Mouse (Mus musculus): ENCODE data around the gene Slc38a4. TPM values are rescaled to one million over a fixed set of nuclear protein-coding genes. Genes with fewer than 3 reads are reported as not detected.
A peak's percentile ranks its signal among the peaks of the same experiment; 100 is the strongest.

Gene Slc38a4
- 0.04 TPM for polyA plus RNA-seq (2012; fragmentation: generic; extraction: Trizol)

GRCm38 (mm10) chr15:97055794-97056193 is at the start of gene Slc38a4:
Gene Slc38a4, minus strand, starts transcription at chr15:97055956.
- no peaks in the 10 kb centered on the region for H3K36me3 ChIP-seq (ENCODE audit: control insufficient read depth, insufficient read depth)
- H3K27me3 ChIP-seq (ENCODE audit: control insufficient read depth, insufficient read depth, insufficient read length): no peaks in the 10 kb centered on the region
- no peak within 1 kb of the TSS for H3K4me3 ChIP-seq
- no peaks in the 10 kb centered on the region for H3K79me2 ChIP-seq (ENCODE audit: control insufficient read depth, insufficient read depth)
- no peak within 1 kb of the TSS for H3K4me2 ChIP-seq (ENCODE audit: low read depth)
- TF ChIP-seq POLR2AphosphoS2 (IDR thresholded peaks at IDR 0.05; ENCODE audit: insufficient read length, low read depth): no peak
- TF ChIP-seq MAX (IDR thresholded peaks at IDR 0.05; ENCODE audit: low read depth): no peak
- TF ChIP-seq USF1 (IDR thresholded peaks at IDR 0.05; ENCODE audit: low read depth): no peak
- no peak for TF ChIP-seq TCF12 (IDR thresholded peaks at IDR 0.05; ENCODE audit: insufficient read depth, poor library complexity, severe bottlenecking)
- TF ChIP-seq SRF (IDR thresholded peaks at IDR 0.05; ENCODE audit: control insufficient read depth, insufficient read length, low read depth): no peak
- H3ac ChIP-seq (ENCODE audit: control insufficient read depth, insufficient read length): no peak within 1 kb of the TSS

- Histone ChIP-seq H3K79me2 (ENCODE audit: control insufficient read depth, insufficient read depth) (no peaks in the 10 kb centered on the region), H3K4me3 (no peak overlapping the region), H3K36me3 (ENCODE audit: control insufficient read depth, insufficient read depth) (no peaks in the 10 kb centered on the region), H3K4me2 (ENCODE audit: low read depth) (no peak overlapping the region), H3K27me3 (ENCODE audit: control insufficient read depth, insufficient read depth, insufficient read length) (no peaks in the 10 kb centered on the region), H3ac (ENCODE audit: control insufficient read depth, insufficient read length) (no peak overlapping the region)
- TF ChIP-seq POLR2A (IDR thresholded peaks at IDR 0.05; ENCODE audit: insufficient read length, low read depth) (no peak), POLR2AphosphoS2 (IDR thresholded peaks at IDR 0.05; ENCODE audit: insufficient read length, low read depth) (no peak), TCF12 (IDR thresholded peaks at IDR 0.05; ENCODE audit: insufficient read depth, poor library complexity, severe bottlenecking) (no peak), REST (IDR thresholded peaks at IDR 0.05; ENCODE audit: insufficient read depth, insufficient read length) (no peak), MYOG (IDR thresholded peaks at IDR 0.05; ENCODE audit: control insufficient read depth in 1 of 3, insufficient read depth in 1 of 3, insufficient read length in 2 of 3, low read depth in 2 of 3) (peak in 2 of 3 experiments; percentile 42 to 88), USF1 (IDR thresholded peaks at IDR 0.05; ENCODE audit: low read depth) (no peak), MYOD1 (IDR thresholded peaks at IDR 0.05; ENCODE audit: control insufficient read depth in 1 of 3, insufficient read length in 2 of 3, low read depth in 2 of 3) (peak; percentile 27 to 68 (median 62)), TCF3 (IDR thresholded peaks at IDR 0.05; ENCODE audit: insufficient read length, low read depth) (no peak), E2F4 (IDR thresholded peaks at IDR 0.05; ENCODE audit: insufficient read depth) (no peak), SRF (IDR thresholded peaks at IDR 0.05; ENCODE audit: control insufficient read depth, insufficient read length, low read depth) (no peak), MAX (IDR thresholded peaks at IDR 0.05; ENCODE audit: low read depth) (no peak)
Measured at GRCm38 (mm10) chr15:97104889-97105391, 49.2 kb upstream of the Slc38a4 start.

GRCm38 (mm10) chr15:97104048-97104447 is 48.3 kb upstream of the Slc38a4 start:
- no peak for TF ChIP-seq TCF12 (IDR thresholded peaks at IDR 0.05; ENCODE audit: insufficient read depth, poor library complexity, severe bottlenecking)
- TF ChIP-seq CEBPB (IDR thresholded peaks at IDR 0.05; ENCODE audit: insufficient read depth, poor library complexity, severe bottlenecking): peak; percentile 87
- Histone ChIP-seq H3ac (ENCODE audit: control insufficient read depth, insufficient read length) (no peak overlapping the region), H3K4me3 (no peak overlapping the region), H3K36me3 (ENCODE audit: control insufficient read depth, insufficient read depth) (no peaks in the 10 kb centered on the region), H3K4me2 (ENCODE audit: low read depth) (no peak overlapping the region), H3K79me2 (ENCODE audit: control insufficient read depth, insufficient read depth) (no peaks in the 10 kb centered on the region), H3K27me3 (ENCODE audit: control insufficient read depth, insufficient read depth, insufficient read length) (no peaks in the 10 kb centered on the region)

- peak overlapping the region; percentile 98 for H3K4me2 ChIP-seq (ENCODE audit: low read depth)
- no peak overlapping the region for H3ac ChIP-seq (ENCODE audit: control insufficient read depth, insufficient read length)
- no peak overlapping the region for H3K4me3 ChIP-seq
- TF ChIP-seq MAX (IDR thresholded peaks at IDR 0.05; ENCODE audit: low read depth) (no peak), SRF (IDR thresholded peaks at IDR 0.05; ENCODE audit: control insufficient read depth, insufficient read length, low read depth) (peak; percentile 97), POLR2A (IDR thresholded peaks at IDR 0.05; ENCODE audit: insufficient read length, low read depth) (peak; percentile 46)
- H3K36me3 ChIP-seq (ENCODE audit: control insufficient read depth, insufficient read depth): no peaks in the 10 kb centered on the region
- no peaks in the 10 kb centered on the region for H3K79me2 ChIP-seq (ENCODE audit: control insufficient read depth, insufficient read depth)
- no peaks in the 10 kb centered on the region for H3K27me3 ChIP-seq (ENCODE audit: control insufficient read depth, insufficient read depth, insufficient read length)
Measured at GRCm38 (mm10) chr15:97102811-97103210, 47.1 kb upstream of the Slc38a4 start.

DNA sequence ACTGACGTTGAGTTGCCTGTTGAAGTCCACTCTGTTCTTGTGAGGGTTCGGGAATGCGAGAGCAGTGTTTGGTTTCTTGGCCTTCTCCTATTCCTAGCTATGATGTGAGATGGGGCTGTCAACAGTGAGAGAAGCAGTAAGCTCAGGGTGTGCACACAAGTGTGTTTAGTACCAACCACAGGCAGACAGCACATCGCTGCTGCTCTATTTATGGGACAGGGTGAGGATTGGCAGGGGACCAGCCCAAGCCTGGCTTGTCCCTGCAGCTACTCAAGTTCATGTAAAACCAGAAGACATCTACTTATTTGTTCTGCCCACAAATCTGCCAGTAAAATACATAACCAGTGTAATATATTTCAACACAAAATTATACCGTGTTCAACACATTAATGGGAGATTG is 46.4 kb upstream of the Slc38a4 start:
- no peaks in the 10 kb centered on the region for H3K36me3 ChIP-seq (ENCODE audit: control insufficient read depth, insufficient read depth)
- H3K4me2 ChIP-seq (ENCODE audit: low read depth): peak overlapping the region; percentile 98
- H3K79me2 ChIP-seq (ENCODE audit: control insufficient read depth, insufficient read depth): no peaks in the 10 kb centered on the region
- TF ChIP-seq MYOG (IDR thresholded peaks at IDR 0.05; ENCODE audit: control insufficient read depth in 1 of 3, insufficient read depth in 1 of 3, insufficient read length in 2 of 3, low read depth in 2 of 3) (peak; percentile 15 to 78 (median 22)), POLR2A (IDR thresholded peaks at IDR 0.05; ENCODE audit: insufficient read length, low read depth) (peak; percentile 32), MYOD1 (IDR thresholded peaks at IDR 0.05; ENCODE audit: control insufficient read depth in 1 of 3, insufficient read length in 2 of 3, low read depth in 2 of 3) (peak in 2 of 3 experiments; percentile 51 to 79), CEBPB (IDR thresholded peaks at IDR 0.05; ENCODE audit: insufficient read depth, poor library complexity, severe bottlenecking) (no peak), SRF (IDR thresholded peaks at IDR 0.05; ENCODE audit: control insufficient read depth, insufficient read length, low read depth) (peak; percentile 62)
- H3K27me3 ChIP-seq (ENCODE audit: control insufficient read depth, insufficient read depth, insufficient read length): no peaks in the 10 kb centered on the region
- H3K4me3 ChIP-seq: no peak overlapping the region
- no peak overlapping the region for H3ac ChIP-seq (ENCODE audit: control insufficient read depth, insufficient read length)

- TF ChIP-seq SRF (IDR thresholded peaks at IDR 0.05; ENCODE audit: control insufficient read depth, insufficient read length, low read depth) (no peak), POLR2AphosphoS2 (IDR thresholded peaks at IDR 0.05; ENCODE audit: insufficient read length, low read depth) (no peak), MYOD1 (IDR thresholded peaks at IDR 0.05; ENCODE audit: control insufficient read depth in 1 of 3, insufficient read length in 2 of 3, low read depth in 2 of 3) (no peak), MYOG (IDR thresholded peaks at IDR 0.05; ENCODE audit: control insufficient read depth in 1 of 3, insufficient read depth in 1 of 3, insufficient read length in 2 of 3, low read depth in 2 of 3) (no peak), REST (IDR thresholded peaks at IDR 0.05; ENCODE audit: insufficient read depth, insufficient read length) (no peak), TCF3 (IDR thresholded peaks at IDR 0.05; ENCODE audit: insufficient read length, low read depth) (no peak), CEBPB (IDR thresholded peaks at IDR 0.05; ENCODE audit: insufficient read depth, poor library complexity, severe bottlenecking) (no peak), POLR2A (IDR thresholded peaks at IDR 0.05; ENCODE audit: insufficient read length, low read depth) (no peak), E2F4 (IDR thresholded peaks at IDR 0.05; ENCODE audit: insufficient read depth) (no peak), MAX (IDR thresholded peaks at IDR 0.05; ENCODE audit: low read depth) (no peak), TCF12 (IDR thresholded peaks at IDR 0.05; ENCODE audit: insufficient read depth, poor library complexity, severe bottlenecking) (no peak), USF1 (IDR thresholded peaks at IDR 0.05; ENCODE audit: low read depth) (no peak)
- H3K27me3 ChIP-seq (ENCODE audit: control insufficient read depth, insufficient read depth, insufficient read length): no peaks in the 10 kb centered on the region
Measured at GRCm38 (mm10) chr15:97099101-97099500, 43.3 kb upstream of the Slc38a4 start.

More at GRCm38 (mm10) chr15:97099101-97099500, 43.3 kb upstream of the Slc38a4 start:
- no peak overlapping the region for H3K4me2 ChIP-seq (ENCODE audit: low read depth)
- no peaks in the 10 kb centered on the region for H3K79me2 ChIP-seq (ENCODE audit: control insufficient read depth, insufficient read depth)
- H3K36me3 ChIP-seq (ENCODE audit: control insufficient read depth, insufficient read depth): no peaks in the 10 kb centered on the region
- H3ac ChIP-seq (ENCODE audit: control insufficient read depth, insufficient read length): no peak overlapping the region
- H3K4me3 ChIP-seq: no peak overlapping the region

Measured in myocyte (in vitro differentiated cells).